Mouse (Mus musculus) MEL (cell line): ENCODE measurements at regions not wholly inside any gene's neighbourhood (a gene's known extent, or its start where the extent isn't known, plus 50 kb on each side); places are given as distances from the start of the nearest gene placed in this dataset.

Experiments
- CTCF ChIP-seq, 3 experiments: IDR thresholded peaks in 2 of 3; conservative IDR thresholded peaks in 1 of 3; 2 replicates each; pipeline ENCODE4 v1.5.1; 2011 to 2012; ENCODE audit warnings: low read length in 3 of 3, low read depth in 2 of 3, mild to moderate bottlenecking in 2 of 3, improper control_type of control experiment in 1 of 3, inconsistent platforms in 1 of 3, mixed read lengths in 1 of 3, moderate library complexity in 1 of 3; ENCODE audit not compliant: control insufficient read depth in 1 of 3, insufficient read depth in 1 of 3, poor library complexity in 1 of 3, severe bottlenecking in 1 of 3
- EP300 ChIP-seq, 2 experiments: IDR thresholded peaks; 2 replicates each; pipeline ENCODE4 v1.6.1; 2011; ENCODE audit warnings: improper control_type of control experiment in 2 of 2, low read length in 2 of 2, low read depth in 1 of 2, mild to moderate bottlenecking in 1 of 2
- JUND ChIP-seq: IDR thresholded peaks from 2 replicates; pipeline ENCODE4 v1.6.1; 2011; ENCODE audit warnings: low read depth, mild to moderate bottlenecking, improper control_type of control experiment, low read length
- KAT2A ChIP-seq: conservative IDR thresholded peaks from 2 replicates; pipeline ENCODE4 v1.6.1; 2012; ENCODE audit warnings: low read depth, low read length, improper control_type of control experiment, inconsistent platforms
- MEF2A ChIP-seq: IDR thresholded peaks from 2 replicates; pipeline ENCODE4 v1.6.1; 2014; ENCODE audit warnings: low read depth, mild to moderate bottlenecking, inconsistent platforms, low read length, improper control_type of control experiment; ENCODE audit not compliant: poor library complexity, insufficient replicate concordance, severe bottlenecking; ENCODE audit errors: extremely low read depth
- POLR2A ChIP-seq, 2 experiments: IDR thresholded peaks; 2 replicates each; pipeline ENCODE4 v1.6.1; 2011 to 2012; ENCODE audit warnings: low read length in 2 of 2, mild to moderate bottlenecking in 2 of 2, control low read depth in 1 of 2, improper control_type of control experiment in 1 of 2, low read depth in 1 of 2, moderate library complexity in 1 of 2; ENCODE audit not compliant: control insufficient read depth in 1 of 2, insufficient read depth in 1 of 2, poor library complexity in 1 of 2
- USF2 ChIP-seq, 2 experiments: IDR thresholded peaks; 2 replicates each; pipeline ENCODE4 v1.6.1; 2011 to 2012; ENCODE audit warnings: improper control_type of control experiment in 2 of 2, low read length in 2 of 2, borderline replicate concordance in 1 of 2, inconsistent platforms in 1 of 2, low read depth in 1 of 2, mild to moderate bottlenecking in 1 of 2; ENCODE audit not compliant: insufficient read depth in 1 of 2

- no peak for TF ChIP-seq CTCF (IDR thresholded peaks at IDR 0.05 in 2 of 3, conservative IDR thresholded peaks at IDR 0.05 in 1 of 3; ENCODE audit: control insufficient read depth in 1 of 3, insufficient read depth in 1 of 3, low read depth in 2 of 3, low read length in 3 of 3, poor library complexity in 1 of 3, severe bottlenecking in 1 of 3)
- no peak for TF ChIP-seq USF2 (IDR thresholded peaks at IDR 0.05; ENCODE audit: borderline replicate concordance in 1 of 2, insufficient read depth in 1 of 2, low read depth in 1 of 2, low read length in 2 of 2)
- no peak for TF ChIP-seq EP300 (IDR thresholded peaks at IDR 0.05; ENCODE audit: low read depth in 1 of 2, low read length in 2 of 2)
- no peak for TF ChIP-seq POLR2A (IDR thresholded peaks at IDR 0.05; ENCODE audit: control insufficient read depth in 1 of 2, insufficient read depth in 1 of 2, low read depth in 1 of 2, low read length in 2 of 2, poor library complexity in 1 of 2)
- no peak for TF ChIP-seq MEF2A
- TF ChIP-seq JUND, result no peak
- no peak for TF ChIP-seq KAT2A
Observed at GRCm38 (mm10) chr1:51625079-51625478, 146.9 kb upstream of the Nabp1 start.
